Mouse (Mus musculus): Measurements from ENCODE around the gene Thop1. TPM values are rescaled to one million over a fixed set of nuclear protein-coding genes. Genes with fewer than 3 reads are reported as not detected.
A peak's percentile ranks its signal among the peaks of the same experiment; 100 is the strongest.

Gene Thop1
- polyA plus RNA-seq (2015; fragmentation: Nextera tagmentation; extraction: Ambion mirVana) = 44.9 and 48.5 TPM in 2 replicates

- Histone ChIP-seq H3K4me1 (replicated peaks) (peaks cover 28% of the 10 kb centered on the region), H3K27ac (peak within 1 kb of the TSS; percentile 71), H3K4me2 (replicated peaks) (peak within 1 kb of the TSS; percentile 71), H3K9ac (replicated peaks) (peak within 1 kb of the TSS; percentile 88), H3K9me3 (no peaks in the 10 kb centered on the region), H3K27me3 (no peaks in the 10 kb centered on the region), H3K36me3 (peaks cover 24% of the 10 kb centered on the region), H3K4me3 (replicated peaks) (peak within 1 kb of the TSS; percentile 77)
- 0% methylated on average over 35 of the region's 35 CpGs for WGBS
- ATAC-seq = peak; percentile 95
Measured at GRCm38 (mm10) chr10:81069836-81070235, at the start of gene Thop1. Thop1 (plus strand) TSS chr10:81070035.

DNA sequence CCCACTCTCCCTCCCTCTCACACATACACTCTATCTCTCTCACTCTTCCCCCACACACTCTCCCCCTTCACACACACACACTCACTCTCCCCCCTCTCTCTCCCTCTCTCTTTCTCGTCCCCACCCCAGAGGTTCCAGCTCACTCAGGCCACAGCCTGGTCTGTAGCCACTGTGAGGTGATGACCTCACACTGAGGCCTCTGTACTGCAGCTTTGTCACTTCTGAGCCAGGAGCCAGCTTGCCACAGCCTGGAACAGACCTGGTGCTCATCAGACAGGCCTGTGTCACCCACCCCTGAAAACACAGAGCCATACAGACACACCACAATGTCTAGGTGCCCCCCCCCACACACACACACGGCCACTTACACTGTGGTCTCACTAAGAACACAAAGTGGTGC, 49.6 kb upstream of the Thop1 start:
- Histone ChIP-seq H3K27ac (no peak overlapping the region), H3K4me3 (replicated peaks) (no peak overlapping the region), H3K4me1 (replicated peaks) (peaks cover 15% of the 10 kb centered on the region), H3K27me3 (peaks cover 33% of the 10 kb centered on the region), H3K9ac (replicated peaks) (no peak overlapping the region; the same call in 1 of the 2 replicates), H3K9me3 (no peaks in the 10 kb centered on the region), H3K4me2 (replicated peaks) (no peak overlapping the region), H3K36me3 (0 out of 2 replicates have a peak, but pooled peaks cover 4% of the 10 kb centered on the region)
- no peak for ATAC-seq
- 63% methylated on average over 2 of the region's 2 CpGs for WGBS

- H3K4me3 ChIP-seq (replicated peaks) = no peak overlapping the region
- 0 out of 2 replicates have a peak, but pooled peaks cover 4% of the 10 kb centered on the region for H3K36me3 ChIP-seq
- H3K27me3 ChIP-seq = peaks cover 33% of the 10 kb centered on the region
- no peak for ATAC-seq
- peaks cover 16% of the 10 kb centered on the region for H3K4me1 ChIP-seq (replicated peaks)
- 22% methylated on average over 24 of the region's 26 CpGs for WGBS
- H3K27ac ChIP-seq = no peak overlapping the region
- peak overlapping the region; percentile 6; the same call in 1 of the 2 replicates for H3K4me2 ChIP-seq (replicated peaks)
- no peaks in the 10 kb centered on the region for H3K9me3 ChIP-seq
- H3K9ac ChIP-seq (replicated peaks) = peak overlapping the region; percentile 39; the same call in 1 of the 2 replicates
Measured at GRCm38 (mm10) chr10:81021547-81022110, 48.2 kb upstream of the Thop1 start.

DNA sequence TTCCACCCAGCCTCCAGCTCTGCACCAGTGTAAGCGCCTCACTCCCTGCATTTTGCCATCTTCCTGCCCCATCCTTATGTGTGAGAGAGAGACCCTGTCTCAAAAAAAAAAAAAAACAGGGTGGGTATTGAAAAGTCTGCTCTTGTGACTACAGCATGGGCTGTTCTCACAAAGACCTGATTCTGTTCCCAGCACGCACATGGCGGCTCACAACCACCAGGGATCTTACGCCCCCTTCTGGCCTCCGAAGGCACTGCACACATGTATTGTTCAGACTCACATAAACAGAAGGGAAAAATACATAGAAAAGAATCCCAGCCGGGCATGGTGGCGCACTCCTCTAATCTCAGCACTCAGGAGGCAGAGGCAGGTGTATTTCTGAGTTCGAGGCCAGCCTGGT, 47.1 kb upstream of the Thop1 start:
- Histone ChIP-seq H3K27me3 (peaks cover 33% of the 10 kb centered on the region), H3K9me3 (no peaks in the 10 kb centered on the region), H3K4me3 (replicated peaks) (no peak overlapping the region), H3K27ac (no peak overlapping the region), H3K9ac (replicated peaks) (no peak overlapping the region), H3K4me1 (replicated peaks) (peaks cover 16% of the 10 kb centered on the region), H3K36me3 (0 out of 2 replicates have a peak, but pooled peaks cover 4% of the 10 kb centered on the region), H3K4me2 (replicated peaks) (no peak overlapping the region)
- WGBS = 64% methylated on average over 8 of the region's 8 CpGs
- ATAC-seq = no peak

DNA sequence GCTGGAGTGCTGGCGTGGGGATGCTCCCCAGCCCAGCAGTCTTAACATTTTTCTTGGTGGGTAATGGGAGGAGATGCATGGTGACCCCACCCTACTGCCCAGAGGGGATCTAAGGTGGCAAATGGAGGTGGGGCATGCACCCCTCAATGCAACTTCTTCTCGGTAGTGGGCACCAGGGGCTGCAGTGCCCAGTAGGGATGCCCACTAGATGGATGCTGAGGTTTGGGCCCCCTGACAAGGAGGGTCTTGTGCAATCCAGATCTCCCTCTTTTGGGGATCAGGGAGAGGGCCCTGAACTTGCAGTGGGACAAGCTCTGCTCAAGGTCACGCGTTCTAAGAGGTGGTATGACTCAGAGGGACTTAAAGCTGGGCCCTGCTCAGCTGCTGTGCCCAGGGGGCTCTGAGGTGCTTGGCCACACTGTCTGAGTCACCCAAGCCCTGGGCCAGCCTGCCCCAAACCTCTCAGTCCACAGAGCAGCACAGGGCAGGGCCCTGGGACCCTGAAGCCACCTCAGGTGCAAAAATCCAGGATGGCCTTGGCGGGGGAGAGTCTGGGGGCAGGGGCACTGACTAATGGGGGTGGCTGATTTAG, 45.4 kb upstream of the Thop1 start:
- Histone ChIP-seq H3K4me1 (replicated peaks) (peaks cover 16% of the 10 kb centered on the region), H3K9me3 (no peaks in the 10 kb centered on the region), H3K4me2 (replicated peaks) (peak overlapping the region; percentile 77), H3K4me3 (replicated peaks) (peak overlapping the region; percentile 57), H3K36me3 (0 out of 2 replicates have a peak, but pooled peaks cover 5% of the 10 kb centered on the region), H3K27me3 (peaks cover 33% of the 10 kb centered on the region), H3K9ac (replicated peaks) (peak overlapping the region; percentile 85), H3K27ac (no peak overlapping the region)
- 73% methylated on average over 5 of the region's 5 CpGs for WGBS
- peak; percentile 51 for ATAC-seq

DNA sequence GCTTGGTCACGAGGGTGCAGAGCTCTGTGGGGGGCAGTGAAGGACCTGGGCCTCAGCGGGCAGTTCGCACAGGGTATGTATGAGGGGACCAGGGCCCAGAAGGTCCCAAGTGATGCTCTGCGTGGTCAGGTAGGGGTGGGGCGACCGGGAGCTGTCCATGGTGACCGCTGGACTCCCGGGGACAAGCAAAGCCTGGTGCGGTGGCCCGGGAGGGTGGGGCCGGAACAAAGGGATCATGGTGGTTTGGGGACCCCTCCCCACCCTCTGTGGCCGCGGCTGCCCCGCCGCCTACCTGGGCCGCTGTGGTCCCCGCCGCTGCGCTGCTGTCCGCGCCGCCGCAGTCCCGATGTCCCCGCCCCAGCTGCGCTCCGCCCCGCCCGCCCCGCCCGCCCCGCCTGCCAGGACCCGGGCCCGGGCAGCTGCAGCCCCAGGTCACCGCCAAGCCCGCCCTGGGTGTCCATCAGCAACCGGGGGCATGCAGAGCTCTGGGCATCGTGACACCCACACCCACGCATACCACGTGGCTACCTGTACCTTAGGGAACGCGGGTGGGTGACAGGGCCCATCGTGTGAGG, 44.7 kb upstream of the Thop1 start:
- Histone ChIP-seq H3K36me3 (peaks cover 12% of the 10 kb centered on the region), H3K4me2 (replicated peaks) (peak overlapping the region; percentile 77), H3K9ac (replicated peaks) (peak overlapping the region; percentile 85), H3K4me3 (replicated peaks) (peak overlapping the region; percentile 57), H3K9me3 (no peaks in the 10 kb centered on the region), H3K27me3 (peaks cover 33% of the 10 kb centered on the region), H3K27ac (no peak overlapping the region), H3K4me1 (replicated peaks) (peaks cover 16% of the 10 kb centered on the region)
- ATAC-seq = peak; percentile 61
- 2% methylated on average over 22 of the region's 43 CpGs for WGBS

GRCm38 (mm10) chr10:81025639-81026275, 44.1 kb upstream of the Thop1 start, which contains the start of gene Diras1:
Diras1 (minus strand) TSS chr10:81025662.
- H3K27me3 ChIP-seq = peaks cover 33% of the 10 kb centered on the region
- ATAC-seq = 0 out of 2 replicates have a peak, but pooled peaks have one; percentile 3
- WGBS = 47% methylated on average over 12 of the region's 12 CpGs
- H3K9ac ChIP-seq (replicated peaks) = peak within 1 kb of the TSS; percentile 85
- H3K4me1 ChIP-seq (replicated peaks) = peaks cover 16% of the 10 kb centered on the region
- H3K27ac ChIP-seq = no peak within 1 kb of the TSS
- H3K4me2 ChIP-seq (replicated peaks) = peak within 1 kb of the TSS; percentile 77
- no peaks in the 10 kb centered on the region for H3K9me3 ChIP-seq
- peaks cover 15% of the 10 kb centered on the region for H3K36me3 ChIP-seq
- peak within 1 kb of the TSS; percentile 57 for H3K4me3 ChIP-seq (replicated peaks)

GRCm38 (mm10) chr10:81026857-81027256, 43.0 kb upstream of the Thop1 start:
- H3K4me3 ChIP-seq (replicated peaks) = no peak overlapping the region
- WGBS = 88% methylated on average over 5 of the region's 5 CpGs
- no peak overlapping the region for H3K27ac ChIP-seq
- peaks cover 27% of the 10 kb centered on the region for H3K27me3 ChIP-seq
- peaks cover 25% of the 10 kb centered on the region for H3K36me3 ChIP-seq
- peaks cover 16% of the 10 kb centered on the region for H3K4me1 ChIP-seq (replicated peaks)
- H3K4me2 ChIP-seq (replicated peaks) = no peak overlapping the region
- no peak overlapping the region for H3K9ac ChIP-seq (replicated peaks)
- ATAC-seq = no peak
- no peaks in the 10 kb centered on the region for H3K9me3 ChIP-seq

DNA sequence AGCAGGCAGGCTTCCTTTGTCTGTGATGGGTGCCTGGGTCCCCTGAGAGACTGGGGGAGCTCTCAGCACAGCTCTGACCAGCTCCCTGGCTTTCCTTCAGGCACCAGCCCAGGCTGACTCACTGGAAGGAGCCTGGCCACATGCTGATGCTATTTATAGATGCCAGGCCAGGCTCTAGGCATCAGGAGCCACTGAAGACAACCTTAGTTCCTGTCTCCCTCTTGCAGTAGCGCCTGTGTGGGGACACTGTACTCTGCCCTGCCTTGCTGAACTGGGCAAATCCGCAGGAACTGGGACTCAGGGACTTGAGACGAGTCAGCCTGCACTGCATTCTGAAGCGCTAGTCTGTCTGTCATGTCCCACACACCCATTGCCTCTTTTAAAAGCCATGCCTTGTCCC, 42.5 kb upstream of the Thop1 start:
- WGBS = 73% methylated on average over 4 of the region's 4 CpGs
- ATAC-seq = no peak
- H3K4me3 ChIP-seq (replicated peaks) = no peak overlapping the region
- peaks cover 23% of the 10 kb centered on the region for H3K27me3 ChIP-seq
- H3K27ac ChIP-seq = no peak overlapping the region
- no peak overlapping the region for H3K9ac ChIP-seq (replicated peaks)
- H3K4me1 ChIP-seq (replicated peaks) = peaks cover 11% of the 10 kb centered on the region
- H3K4me2 ChIP-seq (replicated peaks) = no peak overlapping the region
- H3K9me3 ChIP-seq = no peaks in the 10 kb centered on the region
- peaks cover 29% of the 10 kb centered on the region for H3K36me3 ChIP-seq

GRCm38 (mm10) chr10:81028219-81028618, 41.6 kb upstream of the Thop1 start:
- peaks cover 38% of the 10 kb centered on the region for H3K36me3 ChIP-seq
- peaks cover 16% of the 10 kb centered on the region for H3K27me3 ChIP-seq
- H3K4me1 ChIP-seq (replicated peaks) = peaks cover 11% of the 10 kb centered on the region
- H3K4me2 ChIP-seq (replicated peaks) = no peak overlapping the region
- ATAC-seq = no peak
- H3K9me3 ChIP-seq = no peaks in the 10 kb centered on the region
- H3K9ac ChIP-seq (replicated peaks) = no peak overlapping the region
- no peak overlapping the region for H3K27ac ChIP-seq
- no peak overlapping the region for H3K4me3 ChIP-seq (replicated peaks)

DNA sequence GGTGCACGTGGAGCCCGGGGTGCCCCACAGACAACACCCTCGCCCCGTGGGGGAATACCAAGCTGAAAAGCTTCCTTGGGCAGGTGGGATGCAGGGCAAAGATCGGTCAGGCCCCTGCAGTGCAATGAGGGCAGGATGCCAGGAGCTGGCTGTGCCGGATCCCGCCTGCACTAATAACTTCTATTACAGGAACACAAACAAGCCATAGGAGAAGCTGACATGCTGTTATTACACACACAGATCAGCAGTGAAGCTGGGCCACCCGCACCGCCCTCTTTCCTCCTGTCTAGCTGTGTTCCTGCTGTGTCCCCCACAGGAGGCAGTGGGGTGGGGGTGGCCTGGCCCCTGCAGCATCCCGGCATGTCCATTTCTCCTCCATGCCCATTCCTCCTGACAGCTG, 40.8 kb upstream of the Thop1 start:
- ATAC-seq = no peak
- Histone ChIP-seq H3K4me3 (replicated peaks) (no peak overlapping the region), H3K9ac (replicated peaks) (no peak overlapping the region), H3K27me3 (peaks cover 9% of the 10 kb centered on the region), H3K4me2 (replicated peaks) (no peak overlapping the region), H3K4me1 (replicated peaks) (peaks cover 14% of the 10 kb centered on the region), H3K36me3 (peaks cover 46% of the 10 kb centered on the region), H3K9me3 (no peaks in the 10 kb centered on the region), H3K27ac (no peak overlapping the region)
- 74% methylated on average over 10 of the region's 10 CpGs for WGBS

DNA sequence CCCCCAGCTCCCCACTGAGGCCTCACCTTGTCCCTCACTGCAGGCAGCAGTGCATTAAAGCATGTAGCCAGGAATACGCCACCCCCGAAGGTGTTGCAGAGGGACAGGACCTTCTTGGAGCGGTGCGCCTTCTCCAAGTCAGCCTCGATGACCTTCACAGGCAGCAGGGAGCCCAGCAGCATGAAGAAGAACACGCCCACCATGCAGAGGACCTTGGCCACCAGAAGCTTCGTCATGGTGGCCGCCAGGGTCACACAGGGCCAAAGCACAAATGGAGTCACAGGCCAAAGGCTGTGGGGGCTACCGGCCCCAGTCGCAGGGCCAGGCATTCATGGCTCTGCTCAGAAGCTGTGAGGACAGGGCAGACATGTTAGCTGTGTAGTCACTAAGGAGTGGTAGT, 36.2 kb upstream of the Thop1 start:
- ATAC-seq = no peak
- H3K4me2 ChIP-seq (replicated peaks) = no peak overlapping the region
- peaks cover 47% of the 10 kb centered on the region for H3K36me3 ChIP-seq
- no peaks in the 10 kb centered on the region for H3K9me3 ChIP-seq
- H3K4me3 ChIP-seq (replicated peaks) = no peak overlapping the region
- WGBS = 83% methylated on average over 10 of the region's 10 CpGs
- H3K27me3 ChIP-seq = no peaks in the 10 kb centered on the region
- no peak overlapping the region for H3K9ac ChIP-seq (replicated peaks)
- peaks cover 25% of the 10 kb centered on the region for H3K4me1 ChIP-seq (replicated peaks)
- no peak overlapping the region for H3K27ac ChIP-seq
